Mouse (Mus musculus): ENCODE data around the gene Ear14. TPM values are rescaled to one million over a fixed set of nuclear protein-coding genes. Genes with fewer than 3 reads are reported as not detected.
"Not testable (repeated sequence)": the region's sequence is repeated elsewhere in the genome, so short reads cannot be mapped to it uniquely, and the experiment has no call there.

Ear14 gene
- total RNA-seq, 2 experiments from 2014 or later = not detected

- peak; percentile 17 to 32 for DNase-seq (ENCODE audit: extremely low spot score in 1 of 2, low spot score in 2 of 2)
- intact Hi-C loops (cut with DNase I) = loop anchor here (5.0 to 10.0 kb wide), 2 partner anchors 69 to 136 kb away; no protein-coding TSS in a partner anchor
Measured at GRCm38 (mm10) chr14:51240899-51241298, 37.7 kb downstream of the Ear14 start.

- no peak for DNase-seq (ENCODE audit: extremely low spot score in 1 of 2, low spot score in 2 of 2)
- intact Hi-C loops (cut with DNase I) = loop anchor here (10.0 kb wide), 1 partner anchor 143 kb away; no protein-coding TSS in a partner anchor
Measured at GRCm38 (mm10) chr14:51247736-51248135, 44.5 kb downstream of the Ear14 start.

- no peak for DNase-seq (ENCODE audit: extremely low spot score in 1 of 2, low spot score in 2 of 2)
- intact Hi-C loops (cut with DNase I) = no loop called here
Measured at GRCm38 (mm10) chr14:51250348-51250747, 47.2 kb downstream of the Ear14 start.

GRCm38 (mm10) chr14:51252206-51252605 is 49.0 kb downstream of the Ear14 start:
- DNase-seq (ENCODE audit: extremely low spot score in 1 of 2, low spot score in 2 of 2); intact Hi-C loops (cut with DNase I): not testable (repeated sequence)

- no peak for DNase-seq (ENCODE audit: extremely low spot score in 1 of 2, low spot score in 2 of 2)
- intact Hi-C loops (cut with DNase I) = no loop called here
Measured at GRCm38 (mm10) chr14:51253569-51253968, 50.4 kb downstream of the Ear14 start.

Other genes starting within 250 kb of the Ear14 start
- gene Pnp2, start 247.4 kb upstream of the Ear14 start, total RNA-seq (2021) = 1 to 10 TPM in 1 of 2 experiments, under 1 TPM in 1; 0.79 to 1.7 TPM
- gene Rnase10, start 195.6 kb upstream of the Ear14 start, total RNA-seq (2021) = under 1 TPM in 1 of 2 experiments, not detected in 1; 0.30 TPM
- gene Rnase9, start 161.5 kb upstream of the Ear14 start, total RNA-seq (2021) = not detected
- gene Rnase11, start 153.2 kb upstream of the Ear14 start, total RNA-seq (2021) = not detected
- gene Rnase12, start 145.7 kb upstream of the Ear14 start, total RNA-seq (2021) = not detected
- not detected for gene Olfr750, start 129.0 kb upstream of the Ear14 start, total RNA-seq (2021)
- 10 to 100 TPM; 11.2 to 14.0 TPM for gene Rnase4, start 112.3 kb upstream of the Ear14 start, total RNA-seq (2021)
- 1 to 10 TPM; 2.5 to 3.7 TPM for gene Ang, start 112.2 kb upstream of the Ear14 start, total RNA-seq (2021)
- not detected for gene Eddm3b, start 89.0 kb upstream of the Ear14 start, total RNA-seq (2021)
- gene Rnase6, start 79.5 kb upstream of the Ear14 start, total RNA-seq (2021) = not detected
- not detected for gene Rnase1, start 56.6 kb upstream of the Ear14 start, total RNA-seq (2021)
- gene Rnase2b, start 41.1 kb upstream of the Ear14 start, total RNA-seq (2021) = not detected
- gene Ang2, start 4.2 kb upstream of the Ear14 start, total RNA-seq (2021) = not detected
- gene Rnase2a, start 52.7 kb downstream of the Ear14 start, total RNA-seq (2021) = not detected
- not detected for gene Gm7247, start 158.4 kb downstream of the Ear14 start, total RNA-seq (2021)
- not detected for gene Vmn2r88, start 207.4 kb downstream of the Ear14 start, total RNA-seq (2021)
- not detected for gene Vmn2r89, start 248.5 kb downstream of the Ear14 start, total RNA-seq (2021)

All from left cerebral cortex, postnatal 10 days (tissue).